In the genomic region with DNA sequence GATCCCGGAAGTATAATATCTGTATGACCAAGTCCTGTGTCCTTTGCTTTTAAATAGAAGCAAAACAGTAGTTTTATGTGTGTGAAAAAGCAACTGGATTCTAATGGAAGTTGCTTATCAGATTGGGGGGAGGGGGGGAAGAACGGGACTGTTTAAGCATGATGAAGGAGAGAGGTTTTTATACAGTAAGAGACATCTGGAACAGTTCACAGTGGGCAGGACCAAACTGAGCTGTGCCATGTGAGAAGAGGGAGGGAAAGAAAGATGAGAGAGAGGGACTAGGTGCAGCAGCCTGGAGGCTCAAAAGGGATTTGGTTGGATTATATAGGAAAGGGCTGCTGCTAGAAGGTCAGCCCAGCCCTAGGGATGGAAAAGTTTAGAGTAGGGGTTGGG, we compare ENCODE assay signal across 8 mouse cellular contexts. TPM values are rescaled to one million over a fixed set of nuclear protein-coding genes. Genes with fewer than 3 reads are reported as not detected.
DNase-seq lines count a peak whose midpoint lies in the region; ATAC-seq and TF ChIP-seq lines count a peak whose summit lies in the region.

No protein-coding gene starts in this region.

- H3K4me3 ChIP-seq in lung, adult 2 months (replicated peaks; ENCODE audit: extremely low read depth, low read depth, low read length): peak overlapping the region; percentile 44
- peak overlapping the region; percentile 72 for H3K4me3 ChIP-seq in embryonic facial prominence, embryonic 10.5 days
- H3K4me3 ChIP-seq in hindbrain, embryonic 11.5 days (ENCODE audit: low read depth, low read length): peak overlapping the region; percentile 42

- H3K9me3 ChIP-seq in embryonic facial prominence, embryonic 10.5 days: no peaks in the 10 kb centered on the region
- H3K9me3 ChIP-seq in hindbrain, embryonic 11.5 days (ENCODE audit: control insufficient read depth, low read length): no peaks in the 10 kb centered on the region

- no peaks in the 10 kb centered on the region for H3K27me3 ChIP-seq in embryonic facial prominence, embryonic 10.5 days (replicated peaks; ENCODE audit: low read depth, poor library complexity, severe bottlenecking)
- no peaks in the 10 kb centered on the region for H3K27me3 ChIP-seq in hindbrain, embryonic 11.5 days (ENCODE audit: control insufficient read depth, insufficient read depth, low read length)

- no peaks in the 10 kb centered on the region; the same call in none of the 2 replicates for H3K4me1 ChIP-seq in lung, adult 2 months (ENCODE audit: control insufficient read depth, insufficient read depth, low read length)
- peaks cover 11% of the 10 kb centered on the region for H3K4me1 ChIP-seq in embryonic facial prominence, embryonic 10.5 days
- no peaks in the 10 kb centered on the region for H3K4me1 ChIP-seq in hindbrain, embryonic 11.5 days (replicated peaks; ENCODE audit: control insufficient read depth, insufficient read depth, low read length)

- peak overlapping the region; percentile 29; the same call in 1 of the 2 replicates for H3K9ac ChIP-seq in hindbrain, embryonic 11.5 days (ENCODE audit: low read depth, low read length)

- H3K4me2 ChIP-seq in hindbrain, embryonic 11.5 days (replicated peaks; ENCODE audit: low read depth, low read length): peak overlapping the region; percentile 49

- H3K36me3 ChIP-seq in embryonic facial prominence, embryonic 10.5 days (replicated peaks): no peaks in the 10 kb centered on the region
- H3K36me3 ChIP-seq in hindbrain, embryonic 11.5 days (ENCODE audit: control insufficient read depth, insufficient read depth, low read length): no peaks in the 10 kb centered on the region

- DNase-seq in lung, adult 2 months: no peak
- no peak for DNase-seq in lung, adult 18-20 months
- peak; percentile 12 for DNase-seq in embryonic facial prominence, embryonic 10.5 days (ENCODE audit: low spot score)
- DNase-seq in hindbrain, embryonic 11.5 days (ENCODE audit: low spot score): no peak
- DNase-seq in yolk sac, embryonic 10.5 days (ENCODE audit: low spot score): no peak
- DNase-seq in gastrocnemius, adult 8-10 months (ENCODE audit: low spot score in 2 of 2): no peak
- no peak for DNase-seq in kidney, postnatal 25 days

- WGBS in lung, adult 2 months: 2% methylated on average over 2 of the region's 2 CpGs
- 7% methylated on average over 2 of the region's 2 CpGs for WGBS in embryonic facial prominence, embryonic 10.5 days
- 8% methylated on average over 2 of the region's 2 CpGs for WGBS in hindbrain, embryonic 11.5 days

- peak overlapping the region; percentile 85 for H3K27ac ChIP-seq in embryonic facial prominence, embryonic 10.5 days (replicated peaks)
- no peak overlapping the region for H3K27ac ChIP-seq in hindbrain, embryonic 11.5 days (ENCODE audit: low read depth, low read length)

- no peak for TF ChIP-seq POLR2A in lung, adult 2 months (IDR thresholded peaks at IDR 0.05; ENCODE audit: borderline replicate concordance, extremely low read depth, low read depth, low read length)

- peak; percentile 79 for ATAC-seq in hindbrain, embryonic 11.5 days (ENCODE audit: low FRiP score)
- peak; percentile 56 for ATAC-seq in megakaryocyte progenitor cell, adult 5-6 weeks (replicated peaks; ENCODE audit: poor library complexity)

- no peak for TF ChIP-seq CTCF in lung, adult 2 months (IDR thresholded peaks at IDR 0.05; ENCODE audit: insufficient read depth, low read length)

RNA-seq across cellular contexts. Expression of gene Chac2, which starts 0.5 kb away (rescaled TPM):
- polyA plus RNA-seq in lung, adult 2 months (2012; rRNA removed): 1.6 and 1.8 TPM in 2 replicates
- polyA plus RNA-seq in embryonic facial prominence, embryonic 10.5 days (2016; fragmentation: Nextera tagmentation; extraction: Ambion mirVana): 10.1 and 11.7 TPM in 2 replicates
- 16.7 and 18.8 TPM in 2 replicates for polyA plus RNA-seq in hindbrain, embryonic 11.5 days (2014; fragmentation: Nextera tagmentation; extraction: Ambion mirVana)
- total RNA-seq in megakaryocyte progenitor cell, adult 5-6 weeks (2015): 6.5 and 10.3 TPM in 2 replicates
- 12.6 and 13.9 TPM in 2 replicates for total RNA-seq in megakaryocyte progenitor cell, adult 5-6 weeks (2017)
- total RNA-seq in gastrocnemius, adult 8-10 months (2022): 10 to 100 TPM; 19.1 to 23.2 (median 21.2) TPM

RNA-seq across cellular contexts. Expression of gene Erlec1, which starts 32.5 kb away (rescaled TPM):
- 16.3 and 22.0 TPM in 2 replicates for polyA plus RNA-seq in lung, adult 2 months (2012; rRNA removed)
- polyA plus RNA-seq in embryonic facial prominence, embryonic 10.5 days (2016; fragmentation: Nextera tagmentation; extraction: Ambion mirVana): 7.3 TPM in 2 replicates
- polyA plus RNA-seq in hindbrain, embryonic 11.5 days (2014; fragmentation: Nextera tagmentation; extraction: Ambion mirVana): 9.1 and 13.2 TPM in 2 replicates
- total RNA-seq in megakaryocyte progenitor cell, adult 5-6 weeks (2015): 43.6 and 48.1 TPM in 2 replicates
- 20.9 and 31.6 TPM in 2 replicates for total RNA-seq in megakaryocyte progenitor cell, adult 5-6 weeks (2017)
- 10 to 100 TPM; 30.4 to 34.9 (median 32.4) TPM for total RNA-seq in gastrocnemius, adult 8-10 months (2022)
